Comparison of ENCODE assay signal across 15 mouse cellular contexts in genomic region chr11:54336165-54336707, GRCm38 (mm10). TPM values are rescaled to one million over a fixed set of nuclear protein-coding genes. Genes with fewer than 3 reads are reported as not detected.
DNase-seq lines count a peak whose midpoint lies in the region; ATAC-seq lines count a peak whose summit lies in the region.
"Had no signal": no experiment of that assay in that cellular context is flagged by ENCODE, and none has a peak within 500 bp of the region (broad histone marks: within the 10 kb centered on the region; RNA-seq: fewer than 3 reads in every experiment).

No protein-coding gene starts in this region.

- DNase-seq in CD4-positive, CD25-positive, alpha-beta regulatory T cell, adult 2 months (ENCODE audit: low read depth, low spot score) = peak; percentile 10
- peak; percentile 17 for DNase-seq in thymus, postnatal 14 days
- no peak for DNase-seq in thymus, postnatal 0 days (ENCODE audit: low spot score)
- DNase-seq in left cerebral cortex, adult 18-20 months (ENCODE audit: low spot score in 2 of 2) = peak; percentile 50 to 60
- DNase-seq in urinary bladder, adult 18-20 months (ENCODE audit: low spot score in 2 of 2) = no peak
- DNase-seq in T-cell, adult 2 months (ENCODE audit: low spot score) = no peak
- no peak for DNase-seq in layer of hippocampus, adult 9-11 months
- DNase-seq: lung, embryonic 14.5 days had no signal

- ATAC-seq in CD4-positive, CD25-positive, alpha-beta regulatory T cell, adult 4 months = no peak

RNA-seq across cellular contexts. Expression of gene Acsl6, which starts 32.6 kb away (rescaled TPM):
- polyA plus RNA-seq in CD4-positive, CD25-positive, alpha-beta regulatory T cell, adult 4 months (2017; shearing (Covaris generic)) = not detected
- polyA plus RNA-seq in thymus, postnatal 0 days (2015; fragmentation: Nextera tagmentation; extraction: Ambion mirVana) = 0.50 and 0.75 TPM in 2 replicates
- total RNA-seq in left cerebral cortex, adult 18-20 months (2021) = 100 to 1,000 TPM; 178 to 205 TPM

RNA-seq across cellular contexts. Expression of gene Meikin, which starts 34.2 kb away (rescaled TPM):
- polyA plus RNA-seq in CD4-positive, CD25-positive, alpha-beta regulatory T cell, adult 4 months (2017; shearing (Covaris generic)) = not detected
- polyA plus RNA-seq in thymus, postnatal 0 days (2015; fragmentation: Nextera tagmentation; extraction: Ambion mirVana) = not detected in 2 replicates
- not detected for total RNA-seq in left cerebral cortex, adult 18-20 months (2021)
- total RNA-seq: gastrocnemius, postnatal 4 days had no signal
- polyA plus RNA-seq: embryonic facial prominence, embryonic 12.5 days; hindbrain, embryonic 10.5 days; kidney, embryonic 15.5 days; limb, embryonic 10.5 days; lung, embryonic 14.5 days; spleen, adult 2 months had no signal

Comparison
In these comparisons a context has a peak if more than half of its experiments do, and no peak if none do; other contexts are left out.
1. DNase-seq: peak in CD4-positive, CD25-positive, alpha-beta regulatory T cell, adult 2 months (single experiment), thymus, postnatal 14 days (single experiment) and left cerebral cortex, adult 18-20 months (2 of 2); none in thymus, postnatal 0 days (single experiment), urinary bladder, adult 18-20 months (0 of 2), T-cell, adult 2 months (single experiment) and layer of hippocampus, adult 9-11 months (single experiment).